Mouse (Mus musculus): ENCODE results near the gene Pik3r5.

- TF ChIP-seq EP300 (IDR thresholded peaks at IDR 0.05; ENCODE audit: low read depth) (no peak), CTCF (IDR thresholded peaks at IDR 0.05; ENCODE audit: low read depth) (no peak)
Observed at GRCm38 (mm10) chr11:68384592-68385020, 47.3 kb upstream of the Pik3r5 start.

All from liver, postnatal 0 days (tissue).